Mouse (Mus musculus): ENCODE measurements at regions not wholly inside any gene's neighbourhood (a gene's known extent, or its start where the extent isn't known, plus 50 kb on each side); places are given as distances from the start of the nearest gene placed in this dataset.

GRCm38 (mm10) chr10:99517944-99518343 is 241.5 kb downstream of the Csl start:
- ATAC-seq (replicated peaks; ENCODE audit: low FRiP score, poor library complexity, severe bottlenecking): no peak

DNA sequence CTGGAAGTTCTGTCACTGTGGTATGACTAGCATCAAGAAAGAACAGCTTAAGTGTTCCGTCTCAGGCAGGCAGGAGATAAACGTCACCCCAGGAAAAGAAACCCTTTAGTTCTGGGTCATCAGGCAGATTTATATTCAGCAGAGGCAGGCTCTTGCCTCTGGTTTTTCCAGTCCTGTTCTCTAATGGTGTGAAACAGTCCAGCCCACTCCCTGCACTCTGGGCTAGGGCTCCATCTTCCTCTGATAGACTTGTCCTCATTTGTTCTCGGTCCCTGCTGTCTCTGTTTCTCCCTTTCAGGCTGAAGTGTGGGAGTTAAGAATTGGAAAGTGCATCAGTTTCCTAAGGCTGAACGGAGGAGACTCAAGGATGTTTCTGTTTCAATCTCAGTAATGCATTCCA is 240.0 kb downstream of the Csl start:
- no peak for ATAC-seq (replicated peaks; ENCODE audit: low FRiP score, poor library complexity, severe bottlenecking)

GRCm38 (mm10) chr10:99523817-99524216 is 235.6 kb downstream of the Csl start:
- ATAC-seq (replicated peaks; ENCODE audit: low FRiP score, poor library complexity, severe bottlenecking): no peak

GRCm38 (mm10) chr10:99524273-99525212 is 234.9 kb downstream of the Csl start:
- ATAC-seq (replicated peaks; ENCODE audit: low FRiP score, poor library complexity, severe bottlenecking): no peak

GRCm38 (mm10) chr10:99526148-99526547 is 233.3 kb downstream of the Csl start:
- ATAC-seq (replicated peaks; ENCODE audit: low FRiP score, poor library complexity, severe bottlenecking): no peak

GRCm38 (mm10) chr10:99526561-99526960 is 232.9 kb downstream of the Csl start:
- ATAC-seq (replicated peaks; ENCODE audit: low FRiP score, poor library complexity, severe bottlenecking): no peak

DNA sequence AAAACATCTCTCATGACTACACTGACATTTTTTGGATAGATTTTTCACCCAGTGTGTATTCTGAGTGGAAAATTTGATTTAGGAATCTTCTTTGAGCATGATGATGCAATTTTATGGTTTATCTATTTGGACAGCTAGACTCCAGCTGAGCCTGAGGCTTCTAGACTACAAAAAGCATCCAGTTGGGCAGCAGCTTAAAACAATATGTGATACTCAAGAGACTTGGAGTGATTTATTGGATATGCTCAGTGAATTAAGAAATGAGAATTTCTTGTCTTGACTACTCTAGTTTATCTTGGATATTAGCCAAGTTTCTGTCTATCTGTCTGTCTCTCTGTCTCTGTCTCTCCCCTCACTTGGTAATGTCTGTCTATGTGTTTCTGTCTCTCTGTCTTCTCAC is 228.4 kb downstream of the Csl start:
- ATAC-seq (replicated peaks; ENCODE audit: low FRiP score, poor library complexity, severe bottlenecking): no peak

DNA sequence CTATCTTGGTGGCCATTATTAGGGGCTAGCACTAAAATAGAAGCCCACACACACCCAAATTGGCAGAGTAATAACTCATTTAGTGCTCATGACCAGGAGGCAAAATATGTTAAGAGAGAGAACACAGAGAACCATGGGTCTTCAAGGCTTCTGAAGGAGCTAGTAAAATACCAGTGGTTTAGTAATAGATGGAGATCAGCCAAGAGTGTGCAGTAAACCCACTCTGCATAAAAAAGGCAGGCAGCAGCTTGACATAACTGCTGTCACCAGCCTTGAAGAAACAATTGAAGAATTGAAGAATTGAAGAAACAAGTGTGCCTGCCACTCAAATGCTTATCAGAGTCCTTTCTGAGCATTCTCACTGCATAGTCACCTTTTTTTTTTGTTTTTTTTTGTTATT is 227.9 kb downstream of the Csl start:
- no peak for ATAC-seq (replicated peaks; ENCODE audit: low FRiP score, poor library complexity, severe bottlenecking)

GRCm38 (mm10) chr10:99531992-99532391 is 227.5 kb downstream of the Csl start:
- no peak for ATAC-seq (replicated peaks; ENCODE audit: low FRiP score, poor library complexity, severe bottlenecking)

- ATAC-seq (replicated peaks; ENCODE audit: low FRiP score, poor library complexity, severe bottlenecking): no peak
Observed at GRCm38 (mm10) chr10:99532697-99533119, 226.8 kb downstream of the Csl start.

- ATAC-seq (replicated peaks; ENCODE audit: low FRiP score, poor library complexity, severe bottlenecking): no peak
Observed at GRCm38 (mm10) chr10:99533468-99533867, 226.0 kb downstream of the Csl start.

GRCm38 (mm10) chr10:99534237-99534636 is 225.2 kb downstream of the Csl start:
- no peak for ATAC-seq (replicated peaks; ENCODE audit: low FRiP score, poor library complexity, severe bottlenecking)

- no peak for ATAC-seq (replicated peaks; ENCODE audit: low FRiP score, poor library complexity, severe bottlenecking)
Observed at GRCm38 (mm10) chr10:99538639-99539038, 220.8 kb downstream of the Csl start.

DNA sequence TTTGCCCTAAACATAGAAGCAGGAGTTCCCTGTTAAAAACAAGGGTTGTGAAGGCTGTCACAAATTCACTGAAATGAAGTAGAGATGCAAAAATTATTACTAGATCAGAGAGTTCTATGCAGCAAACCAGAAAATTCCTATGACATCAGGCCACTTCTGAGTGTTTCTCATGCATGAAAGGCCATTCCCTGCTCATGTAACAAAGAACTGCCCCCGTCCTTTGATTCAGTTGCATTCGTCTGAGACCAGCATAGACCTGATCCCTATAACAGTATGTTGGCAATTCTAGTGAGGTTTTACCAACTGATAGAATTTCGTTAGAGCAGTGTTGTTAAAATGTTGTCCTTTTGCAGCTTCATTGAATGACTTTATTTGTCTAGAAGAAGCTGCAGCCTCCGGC is 207.1 kb downstream of the Csl start:
- ATAC-seq (replicated peaks; ENCODE audit: low FRiP score, poor library complexity, severe bottlenecking): no peak

DNA sequence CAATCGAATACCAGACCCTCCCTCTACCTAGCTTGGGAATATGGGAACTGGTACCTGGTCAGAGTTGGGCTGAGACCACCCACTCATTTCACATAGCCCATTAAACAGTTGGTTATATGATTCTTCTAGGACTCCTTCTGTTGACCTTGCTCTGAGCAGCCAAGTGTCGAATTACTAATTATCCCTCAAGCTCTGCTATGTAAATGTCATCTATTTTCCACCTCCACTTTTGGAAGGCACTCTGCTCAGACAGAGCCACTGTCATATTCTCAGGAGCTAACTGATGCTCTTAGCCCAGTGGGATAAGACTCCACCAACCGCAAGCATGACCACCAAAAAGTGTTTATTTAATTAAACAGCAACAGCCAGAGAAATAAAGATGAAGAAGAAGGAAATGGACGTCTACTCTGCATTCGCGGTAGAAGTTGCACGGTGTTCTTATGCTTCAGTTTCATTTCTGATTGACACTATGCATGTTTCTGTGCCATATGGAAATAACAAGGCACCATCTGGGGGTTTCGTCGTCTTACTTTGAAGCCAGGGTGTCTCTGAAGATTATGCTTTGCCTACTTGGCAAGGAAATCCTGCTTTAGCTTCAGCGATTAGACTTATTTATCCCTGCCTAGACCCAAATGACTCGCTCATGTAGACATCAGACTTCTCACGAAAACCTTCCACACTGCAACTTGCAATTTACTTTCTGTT is 206.5 kb downstream of the Csl start:
- no peak for ATAC-seq (replicated peaks; ENCODE audit: low FRiP score, poor library complexity, severe bottlenecking)

DNA sequence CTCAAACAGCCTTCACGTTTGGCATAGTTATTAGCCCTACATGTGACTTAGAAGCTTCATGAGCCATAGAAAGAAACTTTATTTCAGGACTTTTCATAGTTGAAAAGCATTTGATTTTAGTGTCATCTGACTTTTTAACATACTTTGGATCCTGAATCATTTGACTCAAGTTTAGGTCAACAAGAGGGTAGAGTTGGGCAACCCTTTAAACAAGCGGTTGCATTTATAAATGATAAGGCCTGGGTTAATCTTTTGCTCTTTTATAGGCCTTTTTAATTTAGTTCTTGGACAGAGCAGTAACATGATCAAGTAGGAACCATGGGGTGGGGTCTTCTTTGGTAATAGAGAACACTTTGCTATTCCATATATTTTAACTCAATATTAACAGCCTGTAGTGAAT is 204.4 kb downstream of the Csl start:
- ATAC-seq (replicated peaks; ENCODE audit: low FRiP score, poor library complexity, severe bottlenecking): no peak

- ATAC-seq (replicated peaks; ENCODE audit: low FRiP score, poor library complexity, severe bottlenecking): no peak
Observed at GRCm38 (mm10) chr10:99555658-99556352, 203.7 kb downstream of the Csl start.

GRCm38 (mm10) chr10:99556353-99557036 is 203.0 kb downstream of the Csl start:
- ATAC-seq (replicated peaks; ENCODE audit: low FRiP score, poor library complexity, severe bottlenecking): no peak

DNA sequence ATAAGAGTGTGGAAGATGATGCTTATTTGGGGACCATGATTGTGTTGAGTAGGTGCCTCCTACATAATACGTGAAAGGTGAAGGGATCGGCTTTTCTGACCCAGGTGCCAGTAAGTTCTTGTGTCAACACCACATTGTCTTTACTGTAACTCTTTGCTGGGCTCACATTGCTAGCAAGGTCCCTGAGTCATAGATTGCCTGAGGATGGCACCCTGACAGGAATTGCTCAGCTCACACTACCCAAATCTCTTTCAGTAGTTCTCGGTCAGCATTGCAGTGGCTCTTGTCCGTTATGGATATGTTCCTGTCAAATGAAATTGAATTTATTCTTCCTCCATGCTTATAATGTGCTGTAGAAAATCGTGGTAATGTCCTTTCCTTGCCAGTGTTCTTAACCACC is 200.8 kb downstream of the Csl start:
- ATAC-seq (replicated peaks; ENCODE audit: low FRiP score, poor library complexity, severe bottlenecking): no peak

Data from erythroblast, adult 5-6 weeks (primary cell).